Mouse (Mus musculus) left cerebral cortex, adult 2 months (tissue): ENCODE data around the gene Kcnk5. TPM values are rescaled to one million over a fixed set of nuclear protein-coding genes. Genes with fewer than 3 reads are reported as not detected.

ENCODE experiments used
- DNase-seq, 2 experiments: peaks; one replicate each; pipeline ENCODE4 v3.0.0; 2021 to 2022; ENCODE audit warnings: low spot score in 2 of 2, mixed read lengths in 1 of 2; ENCODE audit errors: extremely low spot score in 1 of 2
- H3K27ac ChIP-seq: fragments of 200-600 bp; 2 replicates; pipeline ENCODE4 v1.8.1; 2022
- H3K4me3 ChIP-seq: fragments of 200-600 bp; 2 replicates; pipeline ENCODE4 v1.8.1; 2022
- CTCF ChIP-seq: fragments of 200-600 bp; IDR thresholded peaks from 2 replicates; pipeline ENCODE4 v1.8.1; 2022; ENCODE audit warnings: antibody characterized with exemption, mild to moderate bottlenecking, moderate library complexity
- intact Hi-C: fragments of 180-260 bp; cut with DNase I; formaldehyde crosslinking; loops from one replicate; pipeline ENCODE4 v1.15.1; 2025
- total RNA-seq, 2 experiments: library from RNA; stranded (reverse); gene quantifications; 2 replicates each; pipeline ENCODE4 v1.2.3; 2021

Gene Kcnk5
- total RNA-seq, 2 experiments from 2014 or later, result 0.33 to 0.41 TPM

- intact Hi-C loops, result no loop called here
- TF ChIP-seq CTCF, result no peak
Observed at GRCm38 (mm10) chr14:20175705-20176104, 5.9 kb downstream of the Kcnk5 start.

GRCm38 (mm10) chr14:20175114-20175513 is 6.5 kb downstream of the Kcnk5 start:
- intact Hi-C loops, result no loop called here
- DNase-seq, result no peak
- Histone ChIP-seq H3K4me3 (no peak overlapping the region), H3K27ac (no peak overlapping the region)
- no peak for TF ChIP-seq CTCF

More at GRCm38 (mm10) chr14:20175705-20176104, 5.9 kb downstream of the Kcnk5 start:
- no peak overlapping the region for H3K4me3 ChIP-seq
- DNase-seq, result no peak
- H3K27ac ChIP-seq, result no peak overlapping the region

GRCm38 (mm10) chr14:20174696-20175095 is 6.9 kb downstream of the Kcnk5 start:
- intact Hi-C loops, result loop anchor here (5.0 kb wide), 1 partner anchor 48 kb away; no protein-coding TSS in a partner anchor
- DNase-seq, result no peak
- no peak overlapping the region for H3K4me3 ChIP-seq
- TF ChIP-seq CTCF, result no peak
- H3K27ac ChIP-seq, result no peak overlapping the region

GRCm38 (mm10) chr14:20173873-20174490 is 7.6 kb downstream of the Kcnk5 start:
- no peak for DNase-seq
- TF ChIP-seq CTCF, result no peak
- no peak overlapping the region for H3K27ac ChIP-seq
- intact Hi-C loops, result loop anchor here (5.0 kb wide), 1 partner anchor 48 kb away; no protein-coding TSS in a partner anchor
- no peak overlapping the region for H3K4me3 ChIP-seq

GRCm38 (mm10) chr14:20172924-20173323 is 8.7 kb downstream of the Kcnk5 start:
- no peak overlapping the region for H3K4me3 ChIP-seq
- H3K27ac ChIP-seq, result no peak overlapping the region
- no peak for DNase-seq
- TF ChIP-seq CTCF, result no peak
- intact Hi-C loops, result loop anchor here (5.0 kb wide), 1 partner anchor 49 kb away; no protein-coding TSS in a partner anchor

- TF ChIP-seq CTCF, result no peak
- Histone ChIP-seq H3K27ac (no peak overlapping the region), H3K4me3 (no peak overlapping the region)
- intact Hi-C loops, result loop anchor here (5.0 kb wide), 1 partner anchor 50 kb away; no protein-coding TSS in a partner anchor
- no peak for DNase-seq
Observed at GRCm38 (mm10) chr14:20172509-20172908, 9.1 kb downstream of the Kcnk5 start.

DNA sequence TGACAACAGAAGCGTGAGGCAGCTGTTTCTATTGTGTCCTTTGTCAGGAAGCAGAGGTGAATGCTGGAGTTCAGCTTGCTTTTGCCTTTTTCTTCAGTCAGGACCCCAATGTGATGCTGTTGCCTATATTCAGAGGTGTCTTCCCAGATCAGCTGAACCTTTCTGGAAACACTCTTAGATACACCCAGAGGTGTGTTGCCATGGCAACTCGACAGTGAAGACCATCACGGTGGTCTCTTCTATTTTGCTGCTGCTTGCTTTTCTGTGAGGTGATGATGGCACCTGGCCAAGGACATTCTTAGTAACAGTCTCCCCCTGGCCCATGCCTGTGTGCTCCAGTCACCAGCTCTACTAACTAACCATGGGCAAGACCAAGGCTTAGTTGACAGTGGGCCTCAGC is 9.8 kb downstream of the Kcnk5 start:
- H3K4me3 ChIP-seq, result no peak overlapping the region
- no peak for TF ChIP-seq CTCF
- H3K27ac ChIP-seq, result no peak overlapping the region
- intact Hi-C loops, result loop anchor here (5.0 kb wide), 1 partner anchor 50 kb away; no protein-coding TSS in a partner anchor
- no peak for DNase-seq

DNA sequence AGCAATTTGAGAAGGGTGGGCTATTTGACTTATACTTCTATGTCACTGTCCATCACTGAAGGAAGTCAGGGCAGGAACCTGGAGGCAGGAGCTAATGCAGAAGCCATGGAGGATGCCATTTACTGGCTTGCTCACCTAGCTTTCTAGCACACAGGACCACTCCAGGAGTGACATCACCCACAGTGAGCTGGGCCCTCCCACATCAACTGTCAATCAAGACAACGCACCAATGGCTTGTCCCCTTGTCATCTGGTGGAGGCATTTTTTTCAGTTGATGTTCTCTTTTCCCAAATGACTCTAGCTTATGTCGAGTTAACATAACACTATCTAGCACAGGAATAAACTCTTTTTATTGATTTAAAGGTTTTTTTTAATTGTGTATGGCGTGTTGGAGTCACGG is 12.4 kb downstream of the Kcnk5 start:
- H3K4me3 ChIP-seq, result no peak overlapping the region
- TF ChIP-seq CTCF, result no peak
- intact Hi-C loops, result no loop called here
- no peak overlapping the region for H3K27ac ChIP-seq
- DNase-seq, result no peak

DNA sequence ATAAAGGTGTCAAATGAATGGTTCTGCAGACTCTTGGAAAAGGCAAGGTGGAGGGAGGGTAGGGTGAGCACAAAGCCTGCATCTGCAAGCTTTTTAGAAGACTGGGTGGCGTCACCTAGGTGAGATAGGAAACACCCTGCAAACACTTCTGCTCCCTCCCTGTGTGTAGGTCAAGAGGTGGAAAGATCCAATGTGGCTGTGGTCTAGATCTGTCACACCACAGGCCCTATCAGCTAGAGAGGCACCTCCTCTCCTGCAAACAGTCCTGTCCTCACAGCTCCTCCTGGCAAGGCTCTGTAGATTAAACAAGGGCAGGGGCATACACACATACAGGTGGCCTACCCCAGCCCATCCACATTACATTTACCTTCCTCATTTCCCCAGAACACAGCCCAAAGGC is 13.1 kb downstream of the Kcnk5 start:
- H3K27ac ChIP-seq, result no peak overlapping the region
- DNase-seq, result no peak
- intact Hi-C loops, result no loop called here
- TF ChIP-seq CTCF, result no peak
- no peak overlapping the region for H3K4me3 ChIP-seq

GRCm38 (mm10) chr14:20168054-20168453 is 13.6 kb downstream of the Kcnk5 start:
- Histone ChIP-seq H3K4me3 (no peak overlapping the region), H3K27ac (no peak overlapping the region)
- intact Hi-C loops, result no loop called here
- TF ChIP-seq CTCF, result no peak
- DNase-seq, result no peak

- intact Hi-C loops, result no loop called here
- no peak overlapping the region for H3K27ac ChIP-seq
- DNase-seq, result no peak
- TF ChIP-seq CTCF, result no peak
- H3K4me3 ChIP-seq, result no peak overlapping the region
Observed at GRCm38 (mm10) chr14:20165413-20165812, 16.2 kb downstream of the Kcnk5 start.

DNA sequence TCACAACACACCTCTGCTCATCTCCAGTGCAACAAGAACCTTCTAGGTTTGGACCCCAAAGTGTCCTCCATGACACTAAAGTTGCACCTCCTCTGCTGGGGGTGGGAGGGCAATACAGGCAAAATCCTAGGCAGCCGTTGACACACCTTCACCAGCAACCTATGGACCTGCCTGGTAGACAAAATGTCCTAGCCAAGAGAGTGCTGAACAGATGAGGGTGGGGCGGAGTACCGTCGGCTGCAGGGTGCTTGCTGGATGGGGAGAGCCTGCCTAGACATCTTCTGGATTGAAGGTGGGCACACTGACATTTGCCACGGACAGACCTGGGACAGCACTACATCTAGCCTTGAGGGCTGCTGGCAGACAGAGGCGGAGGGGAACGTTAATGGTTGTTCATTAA is 17.2 kb downstream of the Kcnk5 start:
- intact Hi-C loops, result no loop called here
- no peak for DNase-seq
- TF ChIP-seq CTCF, result no peak
- Histone ChIP-seq H3K27ac (no peak overlapping the region), H3K4me3 (no peak overlapping the region)

DNA sequence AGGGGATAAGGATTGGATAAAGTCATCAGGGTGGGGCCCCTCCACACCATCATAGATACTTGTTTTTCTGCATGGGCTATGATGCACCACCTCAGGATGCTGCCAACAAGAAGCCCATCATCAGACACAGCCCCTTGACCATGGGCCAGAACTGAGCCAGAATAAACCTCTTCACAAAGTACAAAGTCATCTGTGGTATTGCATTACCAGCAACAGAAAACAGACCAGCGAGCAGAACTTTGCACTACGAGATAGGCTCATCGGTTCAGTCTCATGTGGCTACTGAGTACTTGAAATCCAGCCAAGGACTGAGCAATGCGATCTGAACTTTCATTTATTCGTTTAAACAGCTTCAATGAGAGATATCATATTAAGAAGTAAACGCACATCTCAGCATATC is 18.9 kb downstream of the Kcnk5 start:
- TF ChIP-seq CTCF, result no peak
- intact Hi-C loops, result no loop called here
- no peak for DNase-seq
- Histone ChIP-seq H3K27ac (no peak overlapping the region), H3K4me3 (no peak overlapping the region)
